Mouse (Mus musculus) MEL (cell line): ENCODE data around the gene Tspan11.

Experiments
- MAX ChIP-seq: IDR thresholded peaks from 2 replicates; pipeline ENCODE4 v1.6.1; 2011; ENCODE audit warnings: low read length, improper control_type of control experiment
- POLR2AphosphoS2 ChIP-seq: IDR thresholded peaks from 2 replicates; pipeline ENCODE4 v1.6.1; 2011; ENCODE audit warnings: low read length, improper control_type of control experiment

DNA sequence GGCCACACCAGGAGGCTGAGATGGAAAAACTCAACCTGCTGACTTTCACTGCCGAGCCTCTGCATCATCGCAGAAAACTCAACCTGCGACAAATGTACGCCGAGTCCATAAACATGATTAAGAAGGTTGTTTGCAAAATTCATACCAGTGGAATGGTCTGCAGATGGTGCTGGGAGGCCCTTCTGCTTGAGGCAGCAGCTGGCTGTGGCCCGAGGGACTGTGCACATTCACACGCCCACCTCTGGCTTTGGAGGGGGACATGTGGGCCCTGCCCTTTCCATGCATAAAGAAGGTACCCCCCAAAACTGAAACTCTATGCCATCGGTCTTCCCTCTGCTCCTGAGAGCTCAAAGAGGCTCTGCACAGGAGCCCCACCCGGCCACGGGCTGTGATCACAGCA lies 114.7 kb downstream of the Tspan11 start:
- TF ChIP-seq POLR2AphosphoS2 (no peak), MAX (no peak)
